Mouse (Mus musculus): ENCODE measurements around the gene Edem3. TPM values are rescaled to one million over a fixed set of nuclear protein-coding genes. Genes with fewer than 3 reads are reported as not detected.

Edem3 gene
- 18.1 and 19.7 TPM in 2 replicates for polyA plus RNA-seq (2015; fragmentation: Nextera tagmentation; extraction: Ambion mirVana)

DNA sequence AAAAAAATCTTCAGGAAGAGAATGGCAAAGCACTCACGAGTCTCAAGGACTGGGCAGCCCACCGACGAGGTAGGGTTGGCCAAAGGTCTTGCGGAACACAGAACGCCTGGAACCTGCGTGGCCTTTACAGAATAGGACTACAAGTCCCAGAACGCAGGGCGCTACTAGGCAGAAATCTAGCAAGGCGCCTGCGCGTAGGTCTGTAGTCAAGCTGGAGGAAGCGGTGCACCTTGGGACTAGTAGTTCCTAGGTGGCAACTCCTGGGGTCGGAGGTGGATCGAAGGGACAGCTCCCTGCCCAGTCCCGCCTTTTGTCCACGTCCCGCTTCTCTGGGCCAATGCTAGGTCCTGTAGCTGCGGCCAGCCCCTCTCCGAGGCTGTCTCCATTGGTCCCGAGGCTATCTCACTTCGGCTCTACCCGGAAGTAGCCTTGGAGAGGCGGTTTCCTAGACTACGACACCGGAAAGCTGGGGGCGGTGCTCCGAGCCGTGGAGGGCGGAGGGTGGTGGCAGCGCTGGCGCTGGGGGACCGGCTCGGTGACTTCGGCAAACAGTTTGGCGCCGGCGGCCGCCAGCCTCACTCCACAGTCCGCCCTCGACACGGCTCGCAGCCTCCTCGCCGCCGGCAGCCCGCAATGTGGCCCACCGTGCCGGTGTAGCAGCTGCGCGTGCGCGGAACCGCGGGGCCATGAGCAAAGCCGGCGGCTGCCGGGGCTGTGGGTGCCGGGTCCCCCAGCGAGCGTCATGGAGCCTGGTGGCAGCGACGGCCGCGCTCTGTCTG, at the start of gene Edem3:
TSS of gene Edem3 (plus strand) at position 491 of the 779 bp plus-strand sequence.
- H3K4me3 ChIP-seq = peak within 1 kb of the TSS; percentile 83
- no peaks in the 10 kb centered on the region for H3K9me3 ChIP-seq
- H3K27ac ChIP-seq (replicated peaks) = peak within 1 kb of the TSS; percentile 91
- peak within 1 kb of the TSS; percentile 84 for H3K4me2 ChIP-seq
- H3K27me3 ChIP-seq = no peaks in the 10 kb centered on the region
- under 1% methylated on average over 64 of the region's 64 CpGs for WGBS
- no peaks in the 10 kb centered on the region for H3K36me3 ChIP-seq
- peak; percentile 100 for ATAC-seq (ENCODE audit: low FRiP score, low read depth)
- H3K4me1 ChIP-seq (replicated peaks) = peaks cover 22% of the 10 kb centered on the region
- peak within 1 kb of the TSS; percentile 68 for H3K9ac ChIP-seq

DNA sequence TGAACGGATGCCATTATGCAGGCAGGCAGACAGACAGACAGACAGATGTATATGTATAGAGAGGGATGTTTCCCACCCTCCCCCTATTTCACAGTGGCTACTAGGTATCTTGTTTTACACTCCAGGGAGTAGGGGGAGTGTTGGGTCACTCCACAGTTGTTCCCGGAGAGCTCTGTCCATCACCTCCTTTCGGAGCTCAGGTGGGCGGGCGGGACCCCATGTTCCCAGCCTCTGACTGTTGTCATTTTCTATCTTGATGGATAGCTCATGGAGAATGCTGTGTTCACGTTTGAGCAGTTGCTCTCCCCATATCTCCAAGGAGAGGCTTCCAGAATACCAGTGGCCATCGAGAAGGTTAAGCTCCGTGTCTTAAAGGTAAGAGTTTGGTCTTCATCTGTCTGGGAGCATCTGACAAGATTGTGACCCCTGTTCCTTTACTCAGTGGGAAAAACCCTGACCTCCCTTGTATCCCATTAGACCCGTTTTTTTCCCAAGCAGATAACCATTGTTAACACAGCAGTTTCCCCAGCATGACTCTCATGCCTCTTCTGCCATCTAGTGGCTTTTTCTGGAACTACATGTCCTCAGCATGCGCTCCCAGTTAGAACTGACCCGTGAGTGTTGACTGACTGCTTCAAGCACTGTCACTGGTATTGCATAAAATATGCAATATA, 49.3 kb upstream of the Edem3 start:
- H3K36me3 ChIP-seq = no peaks in the 10 kb centered on the region
- H3K9me3 ChIP-seq = no peaks in the 10 kb centered on the region
- H3K27me3 ChIP-seq = no peaks in the 10 kb centered on the region
- ATAC-seq (ENCODE audit: low FRiP score, low read depth) = peak; percentile 80
- peaks cover 8% of the 10 kb centered on the region for H3K4me1 ChIP-seq (replicated peaks)
- H3K27ac ChIP-seq (replicated peaks) = no peak overlapping the region
- H3K4me2 ChIP-seq = peak overlapping the region; percentile 42
- WGBS = 32% methylated on average over 11 of the region's 11 CpGs
- H3K9ac ChIP-seq = no peak overlapping the region
- H3K4me3 ChIP-seq = no peak overlapping the region; the same call in 1 of the 2 replicates

DNA sequence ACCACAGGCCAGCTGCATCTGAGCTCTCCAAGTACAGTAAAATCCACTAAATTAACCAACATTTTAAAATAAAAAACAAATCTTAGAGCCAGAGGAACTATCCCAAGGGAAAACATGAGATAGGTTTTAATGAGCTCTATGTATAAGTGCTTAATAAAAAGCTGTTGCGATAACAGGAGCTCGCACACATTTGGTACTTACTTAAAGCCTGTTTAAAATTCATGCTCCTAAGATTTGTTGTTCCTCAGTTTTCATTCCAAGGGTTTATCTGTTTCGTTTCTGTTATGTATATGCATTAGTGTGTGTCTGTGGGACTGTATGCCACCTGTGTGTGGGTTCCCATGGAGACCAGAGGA, 48.8 kb upstream of the Edem3 start:
- ATAC-seq (ENCODE audit: low FRiP score, low read depth) = 0 out of 2 replicates have a peak, but pooled peaks have one; percentile 19
- Histone ChIP-seq H3K4me1 (replicated peaks) (peaks cover 8% of the 10 kb centered on the region), H3K9me3 (no peaks in the 10 kb centered on the region), H3K9ac (no peak overlapping the region), H3K27ac (replicated peaks) (no peak overlapping the region), H3K27me3 (no peaks in the 10 kb centered on the region), H3K4me3 (no peak overlapping the region), H3K4me2 (no peak overlapping the region), H3K36me3 (no peaks in the 10 kb centered on the region)
- WGBS = 76% methylated on average over 3 of the region's 3 CpGs

DNA sequence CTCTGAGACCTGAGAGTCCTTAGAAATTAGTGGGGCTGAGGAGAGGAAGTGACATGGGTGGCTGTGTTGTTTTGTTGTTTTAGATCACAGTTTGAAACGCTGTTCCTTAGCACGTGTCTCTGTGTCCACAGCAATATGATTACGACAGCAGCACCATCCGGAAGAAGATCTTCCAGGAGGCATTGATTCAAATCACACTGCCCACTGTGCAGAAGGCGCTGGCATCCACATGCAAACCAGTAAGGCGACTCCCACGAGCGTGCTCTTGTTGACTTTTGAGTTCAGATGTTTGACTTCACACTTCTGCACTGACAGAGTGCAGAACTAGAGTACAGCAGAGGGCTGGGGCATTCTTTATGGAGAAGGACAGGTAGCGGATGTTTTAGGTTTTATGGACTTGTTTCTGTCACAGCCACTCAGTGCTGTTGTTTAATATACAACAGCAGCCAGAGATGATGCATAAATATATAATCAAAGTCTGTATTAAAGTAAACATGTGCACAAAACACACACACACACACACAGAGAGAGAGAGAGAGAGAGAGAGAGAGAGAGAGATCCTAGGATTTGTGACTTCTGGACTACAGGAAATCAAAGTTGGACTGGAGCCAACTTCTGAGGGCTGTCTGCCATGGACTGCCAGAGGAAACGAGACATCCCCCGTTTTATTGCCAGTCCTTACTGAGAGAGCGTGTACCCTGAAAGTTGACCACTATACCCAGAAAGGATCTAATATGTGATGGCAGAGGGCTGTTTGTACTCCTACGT, 46.0 kb upstream of the Edem3 start:
- H3K4me1 ChIP-seq (replicated peaks) = peaks cover 8% of the 10 kb centered on the region
- H3K9ac ChIP-seq = no peak overlapping the region
- H3K4me2 ChIP-seq = no peak overlapping the region
- H3K9me3 ChIP-seq = no peaks in the 10 kb centered on the region
- no peak overlapping the region for H3K4me3 ChIP-seq
- no peak overlapping the region for H3K27ac ChIP-seq (replicated peaks)
- WGBS = 71% methylated on average over 13 of the region's 13 CpGs
- H3K36me3 ChIP-seq = no peaks in the 10 kb centered on the region
- no peak for ATAC-seq (ENCODE audit: low FRiP score, low read depth)
- no peaks in the 10 kb centered on the region for H3K27me3 ChIP-seq

DNA sequence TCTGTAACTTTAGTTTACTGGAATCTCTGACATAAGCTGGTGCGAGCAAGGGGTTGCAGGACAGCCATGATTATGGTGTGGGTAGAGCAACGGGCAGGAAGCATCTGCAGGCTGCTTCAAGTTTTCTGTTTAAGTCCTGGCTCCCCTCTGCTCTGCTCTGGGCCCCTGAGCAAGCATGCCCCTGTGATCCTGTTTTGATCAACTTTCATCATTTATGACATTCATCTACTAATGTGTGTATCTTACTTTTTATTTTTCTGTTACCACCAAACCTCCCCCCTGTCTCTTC, 45.5 kb upstream of the Edem3 start:
- Histone ChIP-seq H3K4me3 (no peak overlapping the region), H3K4me2 (no peak overlapping the region), H3K27ac (replicated peaks) (no peak overlapping the region), H3K27me3 (no peaks in the 10 kb centered on the region), H3K36me3 (no peaks in the 10 kb centered on the region), H3K9ac (no peak overlapping the region), H3K9me3 (no peaks in the 10 kb centered on the region), H3K4me1 (replicated peaks) (peaks cover 8% of the 10 kb centered on the region)
- no peak for ATAC-seq (ENCODE audit: low FRiP score, low read depth)
- WGBS = 70% methylated on average over 2 of the region's 2 CpGs

DNA sequence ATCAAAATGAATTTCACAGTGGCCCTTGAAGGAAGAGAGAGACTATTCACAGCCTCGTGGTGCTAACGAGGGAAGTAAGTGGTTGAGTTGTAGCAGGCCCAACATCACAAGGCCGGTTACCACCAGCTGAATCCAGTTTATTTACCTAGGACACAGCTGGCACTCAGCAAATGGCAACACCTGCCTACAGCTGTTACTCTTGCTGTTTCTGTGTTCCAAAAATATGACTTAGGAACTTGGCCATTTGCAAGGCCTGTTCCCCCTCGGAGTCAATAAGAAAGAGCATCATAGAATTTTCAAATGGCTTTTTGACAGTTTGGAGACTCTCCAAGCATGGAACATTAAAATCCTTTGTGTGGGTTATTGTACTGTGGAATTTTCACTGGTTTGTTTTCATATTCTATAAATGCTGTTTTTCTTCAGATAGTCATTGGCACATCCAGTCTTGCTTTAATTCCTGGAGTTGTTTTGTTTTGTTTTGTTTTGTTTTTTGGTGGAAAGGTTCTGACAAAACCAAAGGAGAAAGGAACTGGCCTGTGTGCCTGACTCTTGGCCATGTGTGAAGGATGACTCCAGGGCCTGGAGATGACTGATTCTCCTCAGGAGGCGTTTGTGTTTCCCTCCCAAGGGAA, 44.6 kb upstream of the Edem3 start:
- Histone ChIP-seq H3K4me3 (no peak overlapping the region), H3K9me3 (no peaks in the 10 kb centered on the region), H3K4me2 (no peak overlapping the region), H3K27me3 (no peaks in the 10 kb centered on the region), H3K9ac (no peak overlapping the region), H3K27ac (replicated peaks) (no peak overlapping the region), H3K4me1 (replicated peaks) (peaks cover 8% of the 10 kb centered on the region), H3K36me3 (no peaks in the 10 kb centered on the region)
- WGBS = 67% methylated on average over 5 of the region's 5 CpGs
- no peak for ATAC-seq (ENCODE audit: low FRiP score, low read depth)

DNA sequence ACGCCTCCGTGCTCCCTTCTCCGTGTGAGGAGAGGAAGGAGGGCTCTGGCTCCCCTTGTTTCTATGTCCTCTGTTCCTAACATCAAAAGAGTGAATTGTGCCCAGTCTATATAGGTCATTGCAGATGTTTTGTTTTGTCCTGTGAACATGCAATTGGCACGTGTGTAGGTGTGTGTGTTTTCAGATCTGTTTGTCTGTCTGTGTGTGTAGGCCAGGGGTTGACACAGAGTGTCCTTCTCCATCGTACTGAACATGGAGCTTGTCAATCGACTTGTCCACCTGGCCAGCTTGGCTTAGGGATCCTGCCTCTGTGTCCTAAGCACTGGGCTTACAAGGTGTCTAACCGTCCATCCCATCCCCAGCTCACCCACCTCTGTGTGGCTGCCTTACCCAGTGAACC, 44.1 kb upstream of the Edem3 start:
- 69% methylated on average over 7 of the region's 7 CpGs for WGBS
- H3K4me2 ChIP-seq = no peak overlapping the region
- no peak overlapping the region for H3K4me3 ChIP-seq
- ATAC-seq (ENCODE audit: low FRiP score, low read depth) = no peak
- no peaks in the 10 kb centered on the region for H3K27me3 ChIP-seq
- H3K4me1 ChIP-seq (replicated peaks) = 0 out of 2 replicates have a peak, but pooled peaks cover 5% of the 10 kb centered on the region
- no peaks in the 10 kb centered on the region for H3K9me3 ChIP-seq
- H3K36me3 ChIP-seq = no peaks in the 10 kb centered on the region
- H3K9ac ChIP-seq = no peak overlapping the region
- H3K27ac ChIP-seq (replicated peaks) = no peak overlapping the region

DNA sequence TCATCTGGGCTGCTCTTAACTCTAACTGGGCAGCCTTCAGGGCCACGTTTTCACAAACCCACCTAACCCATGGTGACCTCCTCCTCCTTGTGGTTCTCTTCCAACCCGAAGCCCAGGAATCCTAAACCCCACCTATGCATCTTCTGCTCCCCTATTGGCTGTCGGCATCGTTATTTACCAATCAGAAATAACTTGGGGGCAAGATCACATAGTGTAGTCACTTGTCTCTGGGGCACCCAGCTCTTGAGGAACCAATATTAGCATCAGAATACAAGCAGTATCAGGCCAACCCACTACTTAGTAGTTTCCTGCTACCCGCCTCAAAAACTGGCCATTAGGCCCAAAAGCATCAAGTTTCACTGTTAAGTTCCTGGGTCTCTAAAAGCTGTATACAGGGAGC, 42.5 kb upstream of the Edem3 start:
- Histone ChIP-seq H3K4me1 (replicated peaks) (0 out of 2 replicates have a peak, but pooled peaks cover 5% of the 10 kb centered on the region), H3K4me2 (no peak overlapping the region), H3K36me3 (no peaks in the 10 kb centered on the region), H3K27ac (replicated peaks) (no peak overlapping the region), H3K9ac (no peak overlapping the region), H3K4me3 (no peak overlapping the region), H3K9me3 (no peaks in the 10 kb centered on the region), H3K27me3 (no peaks in the 10 kb centered on the region)
- 44% methylated on average over 5 of the region's 5 CpGs for WGBS
- ATAC-seq (ENCODE audit: low FRiP score, low read depth) = no peak

DNA sequence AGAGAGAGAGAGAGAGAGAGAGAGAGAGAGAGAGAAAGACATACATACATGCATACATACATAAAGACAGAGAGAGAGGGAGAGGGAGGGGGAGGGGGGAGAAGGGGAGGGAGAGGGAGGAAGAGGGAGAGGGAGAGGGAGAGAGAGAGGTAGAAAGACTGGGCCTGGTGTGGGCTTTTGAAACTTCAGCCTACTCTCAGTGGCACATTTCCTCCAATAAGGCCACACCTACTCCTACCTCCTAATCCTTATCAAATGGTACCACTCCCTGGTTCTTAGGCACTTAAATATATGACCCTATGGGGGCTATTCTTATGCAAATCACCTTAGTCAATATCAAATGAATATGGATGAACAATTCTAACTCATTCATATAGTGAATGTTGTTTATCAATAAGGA, 41.5 kb upstream of the Edem3 start:
- Histone ChIP-seq H3K36me3 (no peaks in the 10 kb centered on the region), H3K4me3 (no peak overlapping the region), H3K27me3 (no peaks in the 10 kb centered on the region), H3K27ac (replicated peaks) (no peak overlapping the region), H3K9ac (no peak overlapping the region), H3K9me3 (no peaks in the 10 kb centered on the region), H3K4me1 (replicated peaks) (0 out of 2 replicates have a peak, but pooled peaks cover 5% of the 10 kb centered on the region), H3K4me2 (no peak overlapping the region)
- no peak for ATAC-seq (ENCODE audit: low FRiP score, low read depth)

DNA sequence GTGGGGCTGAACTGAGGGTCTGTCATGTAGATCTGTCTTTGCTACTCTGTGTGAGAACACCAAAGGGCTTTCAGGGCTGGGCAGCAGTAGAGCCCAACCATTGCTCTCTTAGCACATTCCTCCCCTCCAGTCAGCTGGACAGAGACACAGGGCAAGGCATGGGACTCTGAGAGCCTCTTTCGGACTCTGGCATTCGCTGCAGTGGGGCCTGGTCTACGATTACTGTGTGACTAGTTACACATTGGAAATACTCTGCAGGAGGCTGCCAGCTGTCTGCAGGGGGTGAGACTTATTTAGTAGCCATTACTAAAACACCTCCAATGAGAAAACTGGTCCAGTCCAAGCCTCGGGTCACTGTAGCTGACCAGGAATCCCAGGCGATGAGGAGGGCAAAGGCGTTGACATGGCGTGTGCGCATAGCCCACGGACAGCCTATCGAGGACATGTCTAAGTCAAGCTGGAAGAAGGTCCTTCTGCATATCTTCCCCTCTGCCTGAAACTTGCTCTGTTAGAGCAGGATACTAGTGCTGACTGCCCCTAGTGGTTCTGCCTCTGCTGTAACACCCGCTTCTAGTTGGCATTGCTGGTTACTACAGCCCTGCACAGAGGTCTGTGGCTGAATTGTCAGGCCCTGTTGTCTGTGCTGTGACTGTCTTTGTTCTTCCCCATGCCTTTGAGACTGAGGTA, 39.0 kb upstream of the Edem3 start:
- Histone ChIP-seq H3K27ac (replicated peaks) (no peak overlapping the region), H3K27me3 (no peaks in the 10 kb centered on the region), H3K4me3 (no peak overlapping the region), H3K36me3 (no peaks in the 10 kb centered on the region), H3K4me1 (replicated peaks) (no peaks in the 10 kb centered on the region), H3K9me3 (no peaks in the 10 kb centered on the region), H3K4me2 (no peak overlapping the region), H3K9ac (no peak overlapping the region)
- ATAC-seq (ENCODE audit: low FRiP score, low read depth) = peak; percentile 6; the same call in 1 of the 2 replicates
- 72% methylated on average over 11 of the region's 11 CpGs for WGBS

DNA sequence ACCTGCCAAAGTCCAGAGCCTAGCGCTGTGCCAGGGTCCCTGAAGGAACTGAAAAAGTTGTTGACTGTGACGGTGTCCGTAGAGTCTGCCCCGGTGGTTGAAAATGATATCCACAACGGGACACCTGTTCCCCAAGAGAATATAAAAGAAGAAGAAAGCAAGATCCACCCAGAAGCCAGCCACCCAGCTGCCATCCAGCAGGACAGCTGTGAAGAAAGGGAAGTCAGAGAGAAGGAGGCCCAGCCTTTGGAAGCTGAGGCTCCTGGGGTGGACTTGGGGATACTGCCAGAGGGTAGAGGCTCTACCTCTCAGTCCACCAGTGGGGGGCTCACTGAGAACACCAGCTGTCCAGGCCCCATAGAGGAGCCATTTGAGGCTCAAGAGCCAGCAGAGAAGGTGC, 37.5 kb upstream of the Edem3 start:
- no peak overlapping the region for H3K4me2 ChIP-seq
- H3K27me3 ChIP-seq = no peaks in the 10 kb centered on the region
- no peak for ATAC-seq (ENCODE audit: low FRiP score, low read depth)
- no peak overlapping the region for H3K4me3 ChIP-seq
- 94% methylated on average over 5 of the region's 5 CpGs for WGBS
- H3K9me3 ChIP-seq = no peaks in the 10 kb centered on the region
- H3K27ac ChIP-seq (replicated peaks) = no peak overlapping the region
- no peaks in the 10 kb centered on the region for H3K36me3 ChIP-seq
- no peak overlapping the region for H3K9ac ChIP-seq
- peaks cover 3% of the 10 kb centered on the region; the same call in 1 of the 2 replicates for H3K4me1 ChIP-seq (replicated peaks)
